Mouse (Mus musculus): ENCODE results near the gene Thop1. TPM values are rescaled to one million over a fixed set of nuclear protein-coding genes. Genes with fewer than 3 reads are reported as not detected.

Thop1 gene
- total and polyA plus RNA-seq, 3 experiments = 81.1 to 123 (median 94.5) TPM

GRCm38 (mm10) chr10:81025639-81026275, 44.1 kb upstream of the Thop1 start, which contains the start of gene Diras1:
Diras1 (minus strand) TSS chr10:81025662.
- H3K4me2 ChIP-seq (ENCODE audit: insufficient read depth, low read depth, poor library complexity, severe bottlenecking) = no peak within 1 kb of the TSS

GRCm38 (mm10) chr10:81026857-81027256, 43.0 kb upstream of the Thop1 start:
- H3K4me1 ChIP-seq (ENCODE audit: control insufficient read depth in 1 of 2, insufficient read depth in 2 of 2) = no peaks in the 10 kb centered on the region; a peak in 1 of 4 replicates
- H3K79me2 ChIP-seq (replicated peaks; ENCODE audit: control insufficient read depth, extremely low read depth, insufficient read depth, poor library complexity, severe bottlenecking) = no peaks in the 10 kb centered on the region
- no peak overlapping the region for H3K4me2 ChIP-seq (ENCODE audit: insufficient read depth, low read depth, poor library complexity, severe bottlenecking)
- no peak for DNase-seq (ENCODE audit: extremely low read depth)
- in situ Hi-C loops (cut with MboI; ENCODE audit: low pct_ligation_motif_present, low pct_unique_long_range_greater_than_20kb, low sequenced_read_pairs) = no loop called here
- dilution Hi-C loops (cut with MboI; ENCODE audit: extremely low pct_ligation_motif_present, extremely low pct_unique_long_range_greater_than_20kb, low sequenced_read_pairs) = no loop called here
- H3K9ac ChIP-seq (ENCODE audit: insufficient read depth, low read depth) = no peak overlapping the region
- TF ChIP-seq JUN (IDR thresholded peaks at IDR 0.05; ENCODE audit: insufficient read depth, low read depth, low read length) (no peak), ZMIZ1 (IDR thresholded peaks at IDR 0.05; ENCODE audit: low read depth, low read length) (no peak), MXI1 (IDR thresholded peaks at IDR 0.05; ENCODE audit: low read depth, low read length) (no peak), MYC (IDR thresholded peaks at IDR 0.05; ENCODE audit: low read depth, low read length) (no peak)
- H3K27me3 ChIP-seq (replicated peaks) = peaks cover 48% of the 10 kb centered on the region
- H3K36me3 ChIP-seq (replicated peaks in 1 of 2; ENCODE audit: control insufficient read depth in 1 of 2, insufficient read depth in 1 of 2, low read length in 1 of 2) = peaks cover 0 to 19% of the 10 kb centered on the region in 2 experiments
- no peak overlapping the region for H3K27ac ChIP-seq (ENCODE audit: insufficient read depth, low read depth)
- no peak overlapping the region for H3K4me3 ChIP-seq (replicated peaks in 1 of 3; ENCODE audit: low read depth in 2 of 3, low read length in 2 of 3, poor library complexity in 1 of 3)
- H3K9me3 ChIP-seq (replicated peaks; ENCODE audit: low read length) = peaks cover 10% of the 10 kb centered on the region

More at GRCm38 (mm10) chr10:81025639-81026275, 44.1 kb upstream of the Thop1 start, which contains the start of gene Diras1:
- H3K36me3 ChIP-seq (replicated peaks in 1 of 2; ENCODE audit: control insufficient read depth in 1 of 2, insufficient read depth in 1 of 2, low read length in 1 of 2) = peaks cover 0 to 8% of the 10 kb centered on the region in 2 experiments
- peaks cover 10% of the 10 kb centered on the region for H3K9me3 ChIP-seq (replicated peaks; ENCODE audit: low read length)
- no peak within 1 kb of the TSS for H3K27ac ChIP-seq (ENCODE audit: insufficient read depth, low read depth)
- dilution Hi-C loops (cut with MboI; ENCODE audit: extremely low pct_ligation_motif_present, extremely low pct_unique_long_range_greater_than_20kb, low sequenced_read_pairs) = no loop called here
- no peaks in the 10 kb centered on the region for H3K79me2 ChIP-seq (replicated peaks; ENCODE audit: control insufficient read depth, extremely low read depth, insufficient read depth, poor library complexity, severe bottlenecking)
- H3K27me3 ChIP-seq (replicated peaks) = peaks cover 58% of the 10 kb centered on the region
- H3K9ac ChIP-seq (ENCODE audit: insufficient read depth, low read depth) = no peak within 1 kb of the TSS
- TF ChIP-seq CHD1 (IDR thresholded peaks at IDR 0.05; ENCODE audit: low read depth, low read length) = no peak
- no peak for TF ChIP-seq UBTF (IDR thresholded peaks at IDR 0.05; ENCODE audit: low read depth, low read length)
- TF ChIP-seq IRF4 (IDR thresholded peaks at IDR 0.05; ENCODE audit: low read depth, low read length) = no peak
- TF ChIP-seq ZMIZ1 (IDR thresholded peaks at IDR 0.05; ENCODE audit: low read depth, low read length) = no peak
- TF ChIP-seq USF2 (conservative IDR thresholded peaks at IDR 0.05; ENCODE audit: low read depth, low read length) = no peak
- no peak for TF ChIP-seq ELF1 (IDR thresholded peaks at IDR 0.05; ENCODE audit: low read depth, low read length)
- no peak for TF ChIP-seq ZC3H11A (IDR thresholded peaks at IDR 0.05; ENCODE audit: low read depth, low read length)
- TF ChIP-seq E2F4 (IDR thresholded peaks at IDR 0.05; ENCODE audit: insufficient replicate concordance, low read depth, low read length) = no peak
- TF ChIP-seq MYC (IDR thresholded peaks at IDR 0.05; ENCODE audit: low read depth, low read length) = no peak
- no peak for TF ChIP-seq GABPA (IDR thresholded peaks at IDR 0.05; ENCODE audit: insufficient replicate concordance, low read depth, low read length)
- no peak for TF ChIP-seq SMC3 (IDR thresholded peaks at IDR 0.05; ENCODE audit: low read depth, low read length)
- no peak for TF ChIP-seq JUN (IDR thresholded peaks at IDR 0.05; ENCODE audit: insufficient read depth, low read depth, low read length)
- TF ChIP-seq TBP (conservative IDR thresholded peaks at IDR 0.05; ENCODE audit: low read depth, low read length) = no peak
- no peak for TF ChIP-seq EP300 (IDR thresholded peaks at IDR 0.05; ENCODE audit: low read length)
- TF ChIP-seq RCOR1 (conservative IDR thresholded peaks at IDR 0.05; ENCODE audit: low read depth, low read length) = no peak
- TF ChIP-seq MAX (IDR thresholded peaks at IDR 0.05; ENCODE audit: low read length) = no peak
- no peak for TF ChIP-seq ZNF384 (IDR thresholded peaks at IDR 0.05; ENCODE audit: low read depth, low read length)
- TF ChIP-seq KAT2A (IDR thresholded peaks at IDR 0.05; ENCODE audit: insufficient replicate concordance, low read length) = no peak
- DNase-seq (ENCODE audit: extremely low read depth) = no peak
- no peak within 1 kb of the TSS for H3K4me3 ChIP-seq (replicated peaks in 1 of 3; ENCODE audit: low read depth in 2 of 3, low read length in 2 of 3, poor library complexity in 1 of 3)
- in situ Hi-C loops (cut with MboI; ENCODE audit: low pct_ligation_motif_present, low pct_unique_long_range_greater_than_20kb, low sequenced_read_pairs) = no loop called here
- H3K4me1 ChIP-seq (ENCODE audit: control insufficient read depth in 1 of 2, insufficient read depth in 2 of 2) = no peaks in the 10 kb centered on the region; a peak in 1 of 4 replicates

All from CH12.LX (cell line).